Mouse (Mus musculus): ENCODE results near the gene Tiam2. TPM values are rescaled to one million over a fixed set of nuclear protein-coding genes. Genes with fewer than 3 reads are reported as not detected.

The Tiam2 gene
- total RNA-seq, 2 experiments from 2014 or later: 19.6 to 20.8 TPM

DNA sequence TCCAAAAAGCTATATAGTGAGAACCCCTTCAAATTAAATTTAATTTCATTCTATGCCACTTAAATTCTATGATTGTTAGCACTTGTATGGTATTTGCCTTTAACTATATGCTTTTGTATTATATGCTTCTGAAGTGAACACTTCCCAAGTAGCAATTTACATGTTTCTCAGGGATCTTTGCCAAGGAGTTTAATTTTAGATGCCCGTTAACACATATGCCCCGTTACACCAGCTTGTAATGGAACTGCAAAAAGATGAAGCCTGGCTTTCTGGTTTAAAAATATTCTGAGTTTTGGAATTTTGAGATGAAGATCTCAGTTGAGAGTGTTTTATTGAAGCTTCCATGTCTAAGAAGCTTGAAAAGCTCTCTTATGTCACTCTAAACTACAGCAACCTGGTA lies 67.6 kb downstream of the Tiam2 start:
- no peak for DNase-seq (ENCODE audit: low spot score in 2 of 2)

DNA sequence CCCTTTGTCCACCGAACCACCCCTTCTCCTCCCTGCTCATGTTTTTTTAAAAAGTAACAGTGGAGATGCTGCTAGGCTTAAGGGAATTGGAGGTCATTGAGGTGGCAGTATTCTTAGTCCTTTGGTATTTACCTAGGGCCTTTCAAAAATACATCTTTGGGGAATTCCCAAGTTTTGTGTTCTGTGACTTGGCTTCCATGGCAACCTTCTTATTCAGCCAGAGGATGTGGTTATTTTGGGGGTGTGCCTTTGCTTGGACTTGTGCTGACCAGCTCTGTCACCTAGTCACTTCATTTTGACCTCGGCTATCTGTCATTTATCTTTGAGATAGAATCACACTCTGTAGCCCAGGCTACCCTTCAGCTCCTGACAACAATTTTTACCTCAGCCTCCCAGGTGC lies 68.6 kb downstream of the Tiam2 start:
- no peak for DNase-seq (ENCODE audit: low spot score in 2 of 2)

DNA sequence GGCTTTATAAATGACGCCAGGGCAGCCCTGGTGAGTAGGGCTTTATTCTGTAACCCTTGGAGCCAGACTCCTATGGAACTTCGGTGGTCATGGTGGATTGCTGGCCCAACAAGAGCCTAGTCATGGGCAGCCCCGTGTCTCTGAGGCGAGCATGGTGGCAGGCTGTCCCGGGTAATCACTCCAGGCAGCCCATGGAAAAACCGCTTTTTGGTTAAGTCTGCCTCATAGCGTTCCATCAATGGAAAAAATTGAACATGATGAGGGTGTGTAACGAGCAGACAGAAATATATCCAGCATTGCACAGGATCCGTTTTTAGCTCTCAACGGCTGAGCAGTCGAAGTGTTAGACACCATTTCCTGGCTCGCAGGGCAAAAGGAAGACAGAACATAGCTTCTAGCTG lies 70.5 kb downstream of the Tiam2 start:
- DNase-seq (ENCODE audit: low spot score in 2 of 2): no peak

- DNase-seq (ENCODE audit: low spot score in 2 of 2): no peak
These were observed 71.5 kb downstream of the Tiam2 start for GRCm38 (mm10) chr17:3397836-3398235.

- DNase-seq (ENCODE audit: low spot score in 2 of 2): no peak
These were observed 79.1 kb downstream of the Tiam2 start for GRCm38 (mm10) chr17:3405350-3406073.

- no peak for DNase-seq (ENCODE audit: low spot score in 2 of 2)
These were observed 80.7 kb downstream of the Tiam2 start for GRCm38 (mm10) chr17:3407051-3407450.

GRCm38 (mm10) chr17:3410307-3410706 lies 83.9 kb downstream of the Tiam2 start:
- no peak for DNase-seq (ENCODE audit: low spot score in 2 of 2)

- DNase-seq (ENCODE audit: low spot score in 2 of 2): no peak
These were observed 86.4 kb downstream of the Tiam2 start for GRCm38 (mm10) chr17:3412771-3413170.

- DNase-seq (ENCODE audit: low spot score in 2 of 2): peak in 1 of 2 experiments; percentile 35
These were observed 89.2 kb downstream of the Tiam2 start for GRCm38 (mm10) chr17:3415580-3415979.

- no peak for DNase-seq (ENCODE audit: low spot score in 2 of 2)
These were observed 90.0 kb downstream of the Tiam2 start for GRCm38 (mm10) chr17:3416401-3416800.

DNA sequence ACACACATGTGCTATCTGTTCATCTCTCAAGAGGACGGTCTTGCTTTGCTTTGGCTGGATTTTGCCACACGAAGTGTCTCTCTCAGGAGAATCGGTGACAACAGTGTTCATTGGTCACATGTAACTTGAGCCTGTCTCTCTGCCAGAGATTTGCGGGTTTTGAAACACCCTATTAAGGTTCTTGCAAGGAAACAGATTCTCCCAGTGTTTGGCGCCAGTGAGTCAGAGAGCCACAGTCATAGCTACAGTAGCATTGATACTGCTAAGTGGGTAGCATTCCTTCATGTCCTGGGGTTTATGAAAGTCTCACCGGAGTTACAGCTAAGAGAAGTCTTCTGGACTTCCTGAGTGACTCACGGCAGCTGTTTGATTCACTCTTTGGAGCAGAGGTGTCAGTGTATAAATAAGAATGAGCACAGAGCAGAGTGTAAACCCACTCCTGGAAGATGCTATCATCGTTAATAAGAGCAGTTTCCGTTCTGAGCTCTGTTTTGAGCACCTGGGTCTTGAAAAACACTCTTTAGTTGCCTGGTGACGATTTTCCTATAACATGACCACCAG lies 93.1 kb downstream of the Tiam2 start:
- no peak for DNase-seq (ENCODE audit: low spot score in 2 of 2)

GRCm38 (mm10) chr17:3420148-3420547 lies 93.8 kb downstream of the Tiam2 start:
- DNase-seq (ENCODE audit: low spot score in 2 of 2): no peak

DNA sequence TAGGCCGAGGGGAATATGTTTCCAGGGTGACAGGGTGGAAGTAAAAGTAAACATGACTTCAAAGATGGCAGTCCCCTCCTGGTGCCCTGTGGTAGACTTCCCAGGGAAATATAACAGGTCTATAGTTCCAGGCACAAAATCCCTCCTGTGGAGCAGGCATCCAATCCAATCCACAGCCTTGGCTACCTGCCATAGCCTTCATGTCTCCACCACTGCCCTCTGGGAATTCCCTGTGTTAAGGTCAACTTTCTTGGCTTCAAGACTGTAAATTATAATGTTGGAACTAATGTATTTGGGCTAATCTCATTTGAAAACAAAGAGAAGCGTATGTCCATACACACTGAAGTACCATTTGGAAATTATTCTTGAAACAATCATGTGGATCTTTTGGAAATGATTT lies 97.0 kb downstream of the Tiam2 start:
- DNase-seq (ENCODE audit: low spot score in 2 of 2): no peak

- no peak for DNase-seq (ENCODE audit: low spot score in 2 of 2)
These were observed 102.3 kb downstream of the Tiam2 start for GRCm38 (mm10) chr17:3428659-3429058.

GRCm38 (mm10) chr17:3432590-3433498 lies 106.5 kb downstream of the Tiam2 start:
- no peak for DNase-seq (ENCODE audit: low spot score in 2 of 2)

GRCm38 (mm10) chr17:3433521-3434271 lies 107.3 kb downstream of the Tiam2 start:
- DNase-seq (ENCODE audit: low spot score in 2 of 2): no peak

DNA sequence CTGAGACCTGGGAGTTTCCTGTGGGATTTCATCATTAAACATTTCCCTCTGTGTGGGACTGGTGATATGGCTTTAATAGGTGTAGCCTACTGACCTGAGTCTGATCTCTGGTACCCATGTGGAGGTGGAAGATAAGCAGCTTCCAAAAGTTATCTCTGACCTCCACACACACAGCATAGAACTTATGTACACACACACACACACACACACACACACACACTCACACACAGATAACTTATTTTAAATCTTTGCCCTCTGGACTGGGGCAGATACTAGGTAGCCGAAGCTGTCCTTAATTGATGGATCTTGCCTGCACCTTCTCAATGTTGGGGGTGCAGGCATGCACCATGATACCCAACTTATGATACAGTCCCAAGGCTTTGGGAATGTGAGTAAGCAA lies 108.9 kb downstream of the Tiam2 start:
- no peak for DNase-seq (ENCODE audit: low spot score in 2 of 2)

- DNase-seq (ENCODE audit: low spot score in 2 of 2): no peak
These were observed 110.6 kb downstream of the Tiam2 start for GRCm38 (mm10) chr17:3436841-3437515.

- DNase-seq (ENCODE audit: low spot score in 2 of 2): no peak
These were observed 116.4 kb downstream of the Tiam2 start for GRCm38 (mm10) chr17:3442526-3443401.
